Mouse (Mus musculus): ENCODE data around the gene Lmod1. TPM values are rescaled to one million over a fixed set of nuclear protein-coding genes. Genes with fewer than 3 reads are reported as not detected.

Gene Lmod1
- polyA plus RNA-seq (2015; fragmentation: Nextera tagmentation; extraction: Ambion mirVana): 0.17 and 0.18 TPM in 2 replicates

GRCm38 (mm10) chr1:135324571-135324970 is at the start of gene Lmod1:
TSS of gene Lmod1 (plus strand) at chr1:135324807.

GRCm38 (mm10) chr1:135283826-135284291 is 40.7 kb upstream of the Lmod1 start, which contains the start of gene Rnpep:
TSS of gene Rnpep (minus strand) at chr1:135284084.

GRCm38 (mm10) chr1:135313284-135314031 is 11.1 kb upstream of the Lmod1 start, which contains the start of gene Timm17a:
TSS of gene Timm17a (minus strand) at chr1:135313778.

GRCm38 (mm10) chr1:135374868-135375581 is 50.4 kb downstream of the Lmod1 start, which contains the start of gene Shisa4:
TSS of gene Shisa4 (minus strand) at chr1:135375237.

Other genes starting within 250 kb of the Lmod1 start
- gene Lgr6, start 219.5 kb upstream of the Lmod1 start, polyA plus RNA-seq (2015; fragmentation: Nextera tagmentation; extraction: Ambion mirVana): 3.9 and 4.1 TPM in 2 replicates
- 0.06 and 0.23 TPM in 2 replicates for gene Ptpn7, start 192.1 kb upstream of the Lmod1 start, polyA plus RNA-seq (2015; fragmentation: Nextera tagmentation; extraction: Ambion mirVana)
- gene Arl8a, start 178.0 kb upstream of the Lmod1 start, polyA plus RNA-seq (2015; fragmentation: Nextera tagmentation; extraction: Ambion mirVana): 352 and 380 TPM in 2 replicates
- gene Gpr37l1, start 157.1 kb upstream of the Lmod1 start, polyA plus RNA-seq (2015; fragmentation: Nextera tagmentation; extraction: Ambion mirVana): 30.8 and 36.0 TPM in 2 replicates
- 0.29 and 0.36 TPM in 2 replicates for gene Elf3, start 66.2 kb upstream of the Lmod1 start, polyA plus RNA-seq (2015; fragmentation: Nextera tagmentation; extraction: Ambion mirVana)
- gene Rnpep, start 40.7 kb upstream of the Lmod1 start, polyA plus RNA-seq (2015; fragmentation: Nextera tagmentation; extraction: Ambion mirVana): 51.3 and 57.2 TPM in 2 replicates
- 225 and 264 TPM in 2 replicates for gene Timm17a, start 11.0 kb upstream of the Lmod1 start, polyA plus RNA-seq (2015; fragmentation: Nextera tagmentation; extraction: Ambion mirVana)
- 162 and 164 TPM in 2 replicates for gene Shisa4, start 50.4 kb downstream of the Lmod1 start, polyA plus RNA-seq (2015; fragmentation: Nextera tagmentation; extraction: Ambion mirVana)
- gene Ipo9, start 105.7 kb downstream of the Lmod1 start, polyA plus RNA-seq (2015; fragmentation: Nextera tagmentation; extraction: Ambion mirVana): 76.7 and 100 TPM in 2 replicates